Mouse (Mus musculus) E14TG2a.4 (cell line): Measurements from ENCODE around the gene N4bp3.
"Not testable (repeated sequence)": the region's sequence is repeated elsewhere in the genome, so short reads cannot be mapped to it uniquely, and the experiment has no call there.

Source experiments
- H3K27me3 ChIP-seq: 2 replicates; pipeline ENCODE4 v1.6.1; 2014; ENCODE audit warnings: low read length, control low read depth; ENCODE audit not compliant: insufficient read depth
- H3K36me3 ChIP-seq: 2 replicates; pipeline ENCODE4 v1.6.1; 2014; ENCODE audit warnings: low read length, control low read depth; ENCODE audit not compliant: insufficient read depth
- H3K4me1 ChIP-seq: replicated peaks from 2 replicates; pipeline ENCODE4 v1.6.1; 2014; ENCODE audit warnings: low read depth, low read length, control low read depth
- H3K4me3 ChIP-seq: replicated peaks from 2 replicates; pipeline ENCODE4 v1.5.1; 2014; ENCODE audit warnings: mild to moderate bottlenecking, low read length
- H3K9me3 ChIP-seq: 2 replicates; pipeline ENCODE4 v1.6.1; 2014; ENCODE audit warnings: low read length, control low read depth
- CTCF ChIP-seq: conservative IDR thresholded peaks from 2 replicates; pipeline ENCODE4 v1.5.1; 2014; ENCODE audit warnings: low read length
- NANOG ChIP-seq: IDR thresholded peaks from 2 replicates; pipeline ENCODE4 v1.6.1; 2014; ENCODE audit warnings: borderline replicate concordance, low read length, mixed read lengths
- POU5F1 ChIP-seq: IDR thresholded peaks from 2 replicates; pipeline ENCODE4 v1.6.1; 2014; ENCODE audit warnings: low read length, borderline replicate concordance

The N4bp3 gene

DNA sequence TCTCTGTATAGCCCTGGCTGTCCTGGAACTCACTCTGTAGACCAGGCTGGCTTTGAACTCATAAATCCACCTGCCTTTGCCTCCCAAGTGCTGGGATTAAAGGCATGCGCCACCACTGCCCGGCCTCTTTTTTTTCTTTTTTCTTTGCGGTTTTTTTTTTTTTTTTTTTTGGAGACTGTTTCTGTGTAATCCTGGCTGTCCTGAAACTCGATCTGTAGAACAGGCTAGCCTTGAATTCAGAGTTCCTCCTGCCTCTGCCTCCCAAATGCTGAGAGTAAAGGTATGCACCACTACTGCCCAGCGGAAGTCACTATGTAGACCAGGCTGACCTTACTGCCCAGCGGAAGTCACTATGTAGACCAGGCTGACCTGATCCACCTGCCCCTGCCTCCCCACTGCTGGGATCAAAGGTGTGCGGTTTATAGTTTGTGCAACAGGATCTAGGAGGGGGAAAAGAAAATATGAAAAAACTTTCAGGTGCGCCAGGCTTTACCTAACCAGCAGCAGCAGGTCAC, 31.7 kb downstream of the N4bp3 start:
- Histone ChIP-seq H3K27me3 (no peaks in the 10 kb centered on the region), H3K36me3 (peaks cover 38% of the 10 kb centered on the region), H3K4me1 (peaks cover 78% of the 10 kb centered on the region), H3K4me3 (peak overlapping the region; percentile 99), H3K9me3 (no peaks in the 10 kb centered on the region)
- TF ChIP-seq CTCF, result no peak
- TF ChIP-seq NANOG, result no peak
- TF ChIP-seq POU5F1, result no peak

DNA sequence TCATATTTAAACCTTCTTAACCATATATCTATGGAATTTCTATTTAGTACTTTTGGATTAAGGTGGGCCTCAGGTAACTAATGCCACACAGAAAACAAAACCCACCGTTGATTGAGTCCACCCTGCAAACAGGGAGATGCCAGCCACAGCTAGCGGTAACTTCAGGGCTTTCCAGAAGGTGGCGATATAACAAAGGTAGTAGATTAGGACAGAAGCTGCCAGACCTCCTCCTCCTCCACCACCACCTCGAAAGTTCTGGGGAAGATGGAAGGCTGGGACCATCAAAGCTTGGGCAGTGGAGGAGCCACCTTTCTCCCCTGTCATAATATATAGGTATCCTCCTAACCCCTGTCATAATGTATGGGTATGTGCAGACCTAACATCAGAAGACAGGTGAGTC, 32.9 kb downstream of the N4bp3 start:
- H3K9me3 ChIP-seq, result no peaks in the 10 kb centered on the region
- TF ChIP-seq POU5F1 (no peak), NANOG (no peak), CTCF (peak; percentile 81)
- no peak overlapping the region for H3K4me3 ChIP-seq
- H3K36me3 ChIP-seq, result peaks cover 26% of the 10 kb centered on the region
- H3K27me3 ChIP-seq, result no peaks in the 10 kb centered on the region
- peaks cover 70% of the 10 kb centered on the region for H3K4me1 ChIP-seq

- Histone ChIP-seq H3K4me3 (peak overlapping the region; percentile 75), H3K4me1 (peaks cover 54% of the 10 kb centered on the region)
- H3K36me3 ChIP-seq, H3K27me3 ChIP-seq, H3K9me3 ChIP-seq: not testable (repeated sequence)
These were observed 34.5 kb downstream of the N4bp3 start for GRCm38 (mm10) chr11:51616113-51616512.

DNA sequence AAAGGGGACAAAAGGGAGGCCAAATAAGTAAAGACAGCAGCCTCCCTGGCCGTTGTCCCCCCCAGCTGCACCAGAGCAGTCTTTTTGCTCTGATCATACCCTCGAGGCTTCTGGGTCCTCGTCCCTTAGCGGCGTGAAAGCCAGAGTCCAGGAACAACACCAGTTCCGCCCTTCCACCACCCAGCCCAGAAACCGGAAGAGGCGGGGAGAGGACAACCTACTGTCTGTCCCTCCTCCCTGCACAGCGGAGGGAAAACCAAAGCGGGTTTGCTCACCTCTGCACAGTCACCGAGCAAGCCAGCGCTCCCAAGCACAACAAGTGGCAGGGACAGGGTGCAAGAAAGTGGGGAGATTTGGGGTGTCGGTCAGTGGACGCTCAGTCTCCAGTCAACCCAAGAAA, 35.0 kb downstream of the N4bp3 start:
- Histone ChIP-seq H3K4me3 (peak overlapping the region; percentile 75), H3K9me3 (no peaks in the 10 kb centered on the region), H3K36me3 (peaks cover 5% of the 10 kb centered on the region), H3K27me3 (no peaks in the 10 kb centered on the region), H3K4me1 (peaks cover 49% of the 10 kb centered on the region)
- TF ChIP-seq POU5F1 (no peak), NANOG (no peak), CTCF (no peak)

- H3K9me3 ChIP-seq, result no peaks in the 10 kb centered on the region
- no peaks in the 10 kb centered on the region for H3K27me3 ChIP-seq
- no peak for TF ChIP-seq NANOG
- no peak for TF ChIP-seq CTCF
- TF ChIP-seq POU5F1, result no peak
- peaks cover 47% of the 10 kb centered on the region for H3K4me1 ChIP-seq
- H3K36me3 ChIP-seq, result no peaks in the 10 kb centered on the region
- peak overlapping the region; percentile 75 for H3K4me3 ChIP-seq
These were observed 35.5 kb downstream of the N4bp3 start for GRCm38 (mm10) chr11:51615129-51615528.

DNA sequence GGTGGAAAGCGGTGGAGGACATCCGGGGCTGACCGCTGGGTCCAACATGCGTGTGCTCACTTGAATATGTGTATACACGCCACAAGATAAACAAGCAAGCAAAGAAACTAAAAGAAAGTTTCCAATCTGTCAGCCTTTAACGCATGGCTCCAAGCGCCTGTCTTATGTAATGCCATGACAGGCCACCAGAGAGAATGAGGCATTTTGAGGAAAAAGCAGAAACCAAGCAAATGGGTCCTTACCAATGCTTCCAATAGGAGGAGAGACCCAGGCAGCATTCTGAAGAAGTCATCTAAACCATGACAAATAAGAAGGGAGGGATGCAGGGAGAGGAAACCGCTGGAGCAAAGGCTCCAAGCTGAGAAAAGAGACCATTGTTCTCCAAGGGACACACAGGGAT, 36.4 kb downstream of the N4bp3 start:
- no peaks in the 10 kb centered on the region for H3K36me3 ChIP-seq
- H3K9me3 ChIP-seq, result no peaks in the 10 kb centered on the region
- peaks cover 55% of the 10 kb centered on the region for H3K4me1 ChIP-seq
- no peaks in the 10 kb centered on the region for H3K27me3 ChIP-seq
- peak overlapping the region; percentile 75; the same call in 1 of the 2 replicates for H3K4me3 ChIP-seq
- peak; percentile 22; the same call in 1 of the 2 replicates for TF ChIP-seq CTCF
- TF ChIP-seq POU5F1, result no peak

DNA sequence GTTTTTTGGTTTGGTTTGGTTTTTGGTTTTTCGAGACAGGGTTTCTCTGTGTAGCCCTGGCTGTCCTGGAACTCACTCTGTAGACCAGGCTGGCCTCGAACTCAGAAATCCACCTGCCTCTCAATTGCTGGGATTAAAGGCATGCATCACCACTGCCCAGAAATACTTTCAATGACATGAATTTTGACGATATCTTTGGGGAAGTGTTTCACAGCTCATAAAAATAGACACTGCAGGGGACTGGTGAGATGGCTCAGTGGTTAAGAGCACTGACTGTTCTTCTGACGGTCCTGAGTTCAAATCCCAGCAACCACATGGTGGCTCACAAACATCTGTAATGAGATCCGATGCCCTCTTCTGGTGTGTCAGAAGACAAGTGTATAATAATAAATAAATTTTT, 40.7 kb downstream of the N4bp3 start:
- peaks cover 40% of the 10 kb centered on the region for H3K4me1 ChIP-seq
- not testable (repeated sequence) for H3K36me3 ChIP-seq, H3K4me3 ChIP-seq, H3K27me3 ChIP-seq, H3K9me3 ChIP-seq

DNA sequence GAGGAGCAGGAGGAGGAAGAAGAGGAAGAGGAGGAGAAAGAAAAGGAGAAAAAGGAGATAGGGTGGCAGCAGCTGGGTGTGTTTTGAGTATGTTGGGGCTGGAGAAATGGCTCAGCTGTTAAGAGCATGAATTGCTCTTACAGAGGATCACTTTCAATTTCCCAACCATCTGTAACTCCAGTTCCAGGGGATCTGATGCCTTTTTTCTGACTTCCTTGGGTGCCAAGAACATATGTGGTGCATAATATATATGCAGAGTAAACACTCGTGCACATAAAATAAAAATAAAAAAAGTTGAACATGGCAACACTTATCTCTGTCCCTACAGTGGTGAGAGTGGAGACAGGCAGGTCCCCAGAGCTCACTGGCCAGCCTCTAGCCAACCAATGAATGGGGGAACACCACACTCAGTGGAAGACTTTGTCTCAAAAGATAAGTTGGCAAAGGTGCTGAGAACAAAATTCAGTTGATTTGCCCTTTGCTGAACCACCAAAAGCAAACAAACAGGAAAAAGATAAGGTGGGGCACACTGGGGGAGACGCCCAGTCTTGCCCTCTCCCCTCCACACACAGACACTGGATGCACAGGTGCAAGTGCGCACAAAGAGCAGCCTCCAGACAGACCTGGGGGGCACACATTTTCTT, 41.3 kb downstream of the N4bp3 start:
- no peaks in the 10 kb centered on the region for H3K9me3 ChIP-seq
- TF ChIP-seq CTCF (no peak), NANOG (no peak), POU5F1 (no peak)
- no peaks in the 10 kb centered on the region for H3K27me3 ChIP-seq

DNA sequence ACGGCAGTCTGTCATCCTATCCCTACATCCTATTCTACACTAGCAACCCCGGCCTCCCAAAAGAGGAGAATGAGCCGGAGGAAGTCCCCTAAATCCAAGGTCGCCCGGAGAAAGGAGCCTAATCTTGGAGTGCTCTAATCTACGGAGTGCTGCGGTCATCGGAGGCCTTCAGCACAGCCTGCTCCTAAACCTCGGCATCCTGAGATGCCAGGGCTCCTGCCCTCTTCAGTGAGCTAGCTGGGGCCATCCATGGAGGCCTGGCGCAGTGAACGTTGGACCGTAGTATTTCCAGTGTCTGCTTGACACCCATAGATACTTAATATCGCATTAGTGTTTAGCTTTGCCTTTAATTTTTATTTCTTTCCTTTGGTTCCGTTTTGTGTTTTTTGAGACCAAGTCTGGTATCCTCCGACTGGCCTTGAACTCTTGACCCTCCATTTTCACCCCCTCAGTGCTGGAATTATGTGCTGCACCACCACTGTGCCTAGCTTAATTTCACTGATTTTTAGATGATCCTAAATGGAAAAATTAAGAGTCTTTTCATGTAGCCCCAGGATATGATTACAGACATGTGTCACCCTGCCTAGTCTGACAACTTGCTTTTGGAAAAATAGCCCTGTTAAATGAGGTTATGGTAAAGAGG, 43.4 kb downstream of the N4bp3 start:
- TF ChIP-seq POU5F1 (no peak), CTCF (no peak), NANOG (no peak)
- peaks cover 36% of the 10 kb centered on the region for H3K36me3 ChIP-seq
- peaks cover 52% of the 10 kb centered on the region for H3K4me1 ChIP-seq
- no peaks in the 10 kb centered on the region for H3K27me3 ChIP-seq
- H3K4me3 ChIP-seq, result peak overlapping the region; percentile 96
- no peaks in the 10 kb centered on the region for H3K9me3 ChIP-seq

More for the DNA sequence above, 41.3 kb downstream of the N4bp3 start:
- peaks cover 40% of the 10 kb centered on the region for H3K4me1 ChIP-seq
- H3K4me3 ChIP-seq, result no peak overlapping the region
- H3K36me3 ChIP-seq, result peaks cover 14% of the 10 kb centered on the region
